Mouse (Mus musculus) duodenum, adult 2 months (tissue): ENCODE measurements around the gene Zfp101. TPM values are rescaled to one million over a fixed set of nuclear protein-coding genes. Genes with fewer than 3 reads are reported as not detected.

ENCODE experiments used
- polyA plus RNA-seq: library from polyadenylated mRNA; depleted of rRNA; stranded (reverse); fragments of >200 nt; gene quantifications from 2 replicates; pipeline ENCODE4 v1.2.3, GENCODE M21; 2012; ENCODE audit warnings: low replicate concordance; rRNA removed

The Zfp101 gene
- polyA plus RNA-seq: 0.08 and 0.42 TPM in 2 replicates

DNA sequence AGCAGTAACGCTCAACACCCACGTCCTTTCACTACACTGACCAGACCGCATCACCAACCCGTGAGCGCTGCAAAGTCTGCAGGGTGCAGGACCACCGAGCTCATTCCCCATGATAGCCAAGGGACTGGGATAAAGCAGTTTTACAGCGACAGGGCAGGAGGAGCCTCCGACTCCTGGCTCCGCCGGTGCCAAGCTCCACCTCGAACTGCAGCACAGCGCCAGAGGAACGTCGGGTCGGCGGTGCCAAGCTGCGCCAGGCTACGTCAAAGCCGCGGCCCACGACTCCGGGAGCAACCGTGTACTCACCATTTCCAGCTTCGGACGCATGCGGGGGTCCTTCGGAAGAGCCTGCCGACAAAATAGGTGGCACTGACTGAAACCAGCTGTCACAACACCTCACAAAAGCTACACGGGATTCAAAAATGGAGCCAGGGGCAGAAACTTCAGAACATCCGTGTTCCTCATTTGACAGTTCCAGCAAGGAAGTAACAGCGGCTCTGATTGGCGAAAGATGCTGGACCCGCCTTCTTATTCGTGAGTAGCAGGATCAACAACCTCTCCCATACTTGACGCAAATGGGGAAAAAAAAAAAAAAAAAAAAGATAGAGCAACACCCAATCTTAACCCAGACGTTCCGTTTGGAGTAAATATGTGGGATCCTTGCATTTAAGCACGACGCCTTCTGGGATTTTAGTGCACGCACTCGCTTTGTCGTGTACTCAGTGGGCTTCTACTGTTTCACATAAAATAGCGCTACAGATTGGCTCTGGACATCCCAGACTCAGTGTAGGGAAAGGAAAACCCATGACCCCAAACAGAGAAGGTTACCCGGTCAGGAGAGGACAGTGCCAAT lies at the start of gene Zfp101:
Gene Zfp101 (minus strand): TSS at position 460 of the 853 bp plus-strand sequence.

DNA sequence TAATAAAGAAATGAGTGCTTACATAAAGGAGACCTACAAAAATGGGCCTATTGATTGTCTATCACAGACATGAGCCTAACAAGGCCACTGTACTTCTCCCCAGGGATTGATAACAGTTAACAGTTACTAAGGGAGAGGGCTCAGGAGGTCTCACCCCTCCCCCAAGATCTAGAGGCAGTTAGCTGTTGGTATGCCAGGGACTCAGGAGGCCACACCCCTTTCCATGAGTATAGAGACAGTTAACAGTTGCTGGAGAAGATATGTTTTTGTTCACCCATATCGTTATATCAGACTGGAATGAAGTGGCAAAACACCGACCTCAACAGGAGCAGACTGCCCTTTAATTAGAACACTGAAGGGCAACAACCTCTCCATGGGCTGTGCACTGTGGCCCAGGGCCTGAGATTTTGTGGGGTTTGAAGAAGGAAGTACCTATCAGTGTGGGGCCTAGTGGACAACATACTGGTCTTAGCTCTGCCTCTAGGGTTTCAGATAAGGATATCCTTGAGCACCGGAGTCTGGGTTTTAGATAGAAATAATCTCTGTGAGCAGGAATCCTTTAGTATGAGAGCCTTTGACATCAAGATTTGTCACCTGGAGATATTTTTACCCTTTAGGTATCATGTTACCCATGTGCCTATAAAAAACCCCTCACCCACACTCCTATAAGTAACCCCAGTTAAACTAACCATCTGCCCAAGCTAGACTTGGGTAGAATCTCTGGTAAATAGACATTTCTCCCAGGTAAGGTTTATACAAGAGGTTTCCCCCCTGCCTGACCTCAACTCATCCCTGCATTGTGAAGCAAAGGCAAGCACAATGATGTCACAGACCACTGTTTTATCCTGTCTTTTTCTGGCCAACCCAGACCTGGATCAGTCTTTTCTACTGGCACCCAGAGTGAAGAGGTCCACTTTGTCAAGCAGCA lies 37.8 kb upstream of the Zfp101 start, which contains the start of gene Actl9:
Gene Actl9 (plus strand): TSS at position 878 of the 928 bp plus-strand sequence.

DNA sequence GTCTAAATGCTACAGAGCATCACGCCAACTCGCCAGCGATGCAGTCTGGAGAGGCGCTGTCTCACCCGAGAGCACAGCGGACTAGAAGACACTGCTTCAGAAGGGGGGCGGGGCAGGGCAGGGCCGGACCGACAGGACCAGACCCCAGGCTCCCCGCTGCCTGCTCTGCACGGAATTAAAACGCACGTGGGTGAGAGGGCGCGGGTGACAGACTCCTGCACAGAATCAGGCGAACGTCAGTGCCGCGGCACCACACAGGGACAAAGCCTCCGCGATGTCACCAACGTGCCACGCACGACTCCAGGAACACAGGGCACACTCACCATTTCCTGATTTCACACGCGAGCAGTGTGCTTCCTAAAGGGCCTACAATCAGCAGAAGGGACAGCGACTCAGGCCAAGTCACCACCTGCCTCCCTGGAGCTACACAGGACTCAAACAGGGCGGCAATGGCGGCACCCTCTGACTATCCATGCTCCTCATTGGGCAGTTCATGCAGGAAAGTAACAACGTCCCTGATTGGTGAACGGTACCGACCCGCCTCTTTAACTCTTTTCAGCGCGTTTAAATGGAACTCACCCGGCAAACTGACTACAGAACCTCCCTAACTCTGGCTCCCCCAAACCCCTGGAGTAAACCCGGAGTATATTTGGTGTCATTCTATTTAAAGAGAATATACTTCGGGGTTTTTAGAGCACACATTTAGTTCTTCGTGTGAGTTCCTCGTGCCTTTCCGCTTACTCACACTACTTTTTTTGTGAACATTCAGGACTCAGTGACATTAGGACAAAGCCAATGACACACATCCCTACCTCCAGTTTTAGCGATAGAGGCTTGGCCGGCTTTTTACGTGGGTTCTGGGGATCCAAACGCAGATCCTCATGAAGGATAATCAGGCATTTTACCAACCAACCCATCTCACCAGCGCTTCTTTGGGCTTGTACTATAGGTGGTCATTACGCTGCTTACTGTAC lies 35.7 kb downstream of the Zfp101 start, which contains the start of gene Zfp81:
Gene Zfp81 (minus strand): TSS at position 468 of the 974 bp plus-strand sequence.

Other genes with a start within 250 kb of the Zfp101 start
- gene Olfr55, start 226.2 kb downstream of the Zfp101 start, polyA plus RNA-seq: not detected in 2 replicates
- gene Olfr239, start 203.3 kb downstream of the Zfp101 start, polyA plus RNA-seq: not detected in 2 replicates
- gene Olfr1564, start 173.0 kb downstream of the Zfp101 start, polyA plus RNA-seq: not detected in 2 replicates
- gene Zfp955a, start 139.5 kb downstream of the Zfp101 start, polyA plus RNA-seq: 0.06 and 0.11 TPM in 2 replicates
- gene Olfr63, start 130.0 kb downstream of the Zfp101 start, polyA plus RNA-seq: not detected in 2 replicates
- gene Zfp955b, start 105.1 kb downstream of the Zfp101 start, polyA plus RNA-seq: 0.31 and 0.41 TPM in 2 replicates
- gene Zfp81, start 35.8 kb downstream of the Zfp101 start, polyA plus RNA-seq: 0.08 and 0.15 TPM in 2 replicates
- 0.11 TPM in 1 of 2 replicates, not detected in the other for gene Actl9, start 38.3 kb upstream of the Zfp101 start, polyA plus RNA-seq
- 21.5 and 30.7 TPM in 2 replicates for gene Adamts10, start 129.6 kb upstream of the Zfp101 start, polyA plus RNA-seq
- gene Myo1f, start 161.1 kb upstream of the Zfp101 start, polyA plus RNA-seq: 1.7 and 4.0 TPM in 2 replicates
- gene Zfp414, start 234.4 kb upstream of the Zfp101 start, polyA plus RNA-seq: 40.3 and 53.5 TPM in 2 replicates
- gene Pram1, start 243.4 kb upstream of the Zfp101 start, polyA plus RNA-seq: 1.3 TPM in 1 of 2 replicates, not detected in the other